In genomic region chr2:32074404-32074803, GRCm38 (mm10) we compare ENCODE assay signal across 13 mouse cellular contexts. TPM values are rescaled to one million over a fixed set of nuclear protein-coding genes. Genes with fewer than 3 reads are reported as not detected.
A peak's percentile ranks its signal among the peaks of the same experiment; 100 is the strongest.
DNase-seq lines count a peak whose midpoint lies in the region; ATAC-seq lines count a peak whose summit lies in the region.
"Had no signal": no experiment of that assay in that cellular context is flagged by ENCODE, and none has a peak within 500 bp of the region (broad histone marks: within the 10 kb centered on the region; RNA-seq: fewer than 3 reads in every experiment).

No protein-coding gene starts in this region.

- no peak overlapping the region for H3K4me2 ChIP-seq in liver, embryonic 13.5 days
- no peak overlapping the region for H3K4me2 ChIP-seq in liver, embryonic 11.5 days
- H3K4me2 ChIP-seq: hindbrain, embryonic 13.5 days; limb, embryonic 12.5 days; midbrain, embryonic 12.5 days had no signal

- ATAC-seq in liver, embryonic 13.5 days (ENCODE audit: low read depth), result no peak
- no peak for ATAC-seq in liver, embryonic 11.5 days (replicated peaks; ENCODE audit: low FRiP score)
- ATAC-seq in activated CD4-positive, CD25-positive, alpha-beta regulatory T cell, adult 4 months, result no peak

- H3K9me3 ChIP-seq in liver, embryonic 13.5 days (replicated peaks), result no peaks in the 10 kb centered on the region
- no peaks in the 10 kb centered on the region for H3K9me3 ChIP-seq in liver, embryonic 11.5 days (ENCODE audit: control insufficient read depth, low read length)
- H3K9me3 ChIP-seq: hindbrain, embryonic 13.5 days; limb, embryonic 12.5 days; midbrain, embryonic 12.5 days had no signal

- H3K27ac ChIP-seq in liver, embryonic 13.5 days, result no peak overlapping the region; the same call in 1 of the 2 replicates
- H3K27ac ChIP-seq in liver, embryonic 11.5 days (ENCODE audit: low read depth, low read length), result no peak overlapping the region
- H3K27ac ChIP-seq: hindbrain, embryonic 13.5 days; limb, embryonic 12.5 days; midbrain, embryonic 12.5 days had no signal

- peaks cover 77% of the 10 kb centered on the region for H3K36me3 ChIP-seq in liver, embryonic 13.5 days
- H3K36me3 ChIP-seq in liver, embryonic 11.5 days (ENCODE audit: control insufficient read depth, insufficient read depth, low read length), result peaks cover 3% of the 10 kb centered on the region; the same call in 1 of the 2 replicates
- H3K36me3 ChIP-seq: hindbrain, embryonic 13.5 days; limb, embryonic 12.5 days; midbrain, embryonic 12.5 days had no signal

- 0 out of 2 replicates have a peak overlapping the region, but pooled peaks have one; percentile 4 for H3K9ac ChIP-seq in liver, embryonic 13.5 days
- H3K9ac ChIP-seq in liver, embryonic 11.5 days (ENCODE audit: low read depth, low read length), result no peak overlapping the region
- H3K9ac ChIP-seq: hindbrain, embryonic 13.5 days; limb, embryonic 12.5 days; midbrain, embryonic 12.5 days had no signal

- H3K4me3 ChIP-seq in liver, embryonic 13.5 days (replicated peaks), result no peak overlapping the region
- no peak overlapping the region for H3K4me3 ChIP-seq in liver, embryonic 11.5 days (ENCODE audit: low read depth, low read length)
- H3K4me3 ChIP-seq: erythroblast, embryonic 14.5 days; hindbrain, embryonic 13.5 days; limb, embryonic 12.5 days; midbrain, embryonic 12.5 days had no signal

- peak; percentile 77 for DNase-seq in adrenal gland, adult 2 months
- no peak for DNase-seq in adrenal gland, postnatal 4 days (ENCODE audit: low spot score in 2 of 2)
- DNase-seq in liver, embryonic 13.5 days, result no peak
- no peak for DNase-seq in liver, embryonic 11.5 days (ENCODE audit: low spot score)
- peak; percentile 19 for DNase-seq in gonadal fat pad, adult 2 months (ENCODE audit: low read depth)
- DNase-seq in kidney, postnatal 36 days, result peak; percentile 90 to 92
- DNase-seq in urinary bladder, adult 2 months (ENCODE audit: low spot score), result no peak
- DNase-seq: cerebellum, adult 18-20 months had no signal

- WGBS in liver, embryonic 13.5 days (ENCODE audit: insufficient replicate concordance), result 70% methylated on average over 8 of the region's 8 CpGs
- WGBS in liver, embryonic 11.5 days, result 66% methylated on average over 8 of the region's 8 CpGs

- H3K27me3 ChIP-seq in liver, embryonic 13.5 days, result no peaks in the 10 kb centered on the region
- H3K27me3 ChIP-seq in liver, embryonic 11.5 days (replicated peaks; ENCODE audit: control insufficient read depth, insufficient read depth, low read length), result no peaks in the 10 kb centered on the region
- H3K27me3 ChIP-seq: limb, embryonic 12.5 days had no signal

- peaks cover 56% of the 10 kb centered on the region for H3K4me1 ChIP-seq in liver, embryonic 13.5 days (replicated peaks)
- H3K4me1 ChIP-seq in liver, embryonic 11.5 days (replicated peaks; ENCODE audit: control insufficient read depth, insufficient read depth, low read length), result peaks cover 16% of the 10 kb centered on the region
- H3K4me1 ChIP-seq: hindbrain, embryonic 13.5 days; limb, embryonic 12.5 days; midbrain, embryonic 12.5 days had no signal

RNA-seq across cellular contexts. Expression of gene Fam78a, which starts 10.3 kb away (rescaled TPM):
- 1 to 10 TPM; 1.5 to 4.8 TPM for total RNA-seq in adrenal gland, adult 2 months (2021)
- 2.6 and 6.5 TPM in 2 replicates for polyA plus RNA-seq in adrenal gland, adult 2 months (2012; rRNA removed)
- 1 to 10 TPM; 2.4 TPM for total RNA-seq in adrenal gland, postnatal 4 days (2021)
- 10.6 and 13.0 TPM in 2 replicates for polyA plus RNA-seq in liver, embryonic 13.5 days (2015; fragmentation: Nextera tagmentation; extraction: Ambion mirVana)
- polyA plus RNA-seq in liver, embryonic 11.5 days (2014; fragmentation: Nextera tagmentation; extraction: Ambion mirVana), result 19.2 and 19.8 TPM in 2 replicates
- 1.2 and 2.5 TPM in 2 replicates for polyA plus RNA-seq in gonadal fat pad, adult 2 months (2012; rRNA removed)
- polyA plus RNA-seq in activated CD4-positive, CD25-positive, alpha-beta regulatory T cell, adult 4 months (2017; shearing (Covaris generic)), result 10 to 100 TPM; 23.6 to 27.1 TPM
- polyA plus RNA-seq in urinary bladder, adult 2 months (2012; rRNA removed), result 0.48 and 0.74 TPM in 2 replicates

RNA-seq across cellular contexts. Expression of gene Plpp7, which starts 20.9 kb away (rescaled TPM):
- total RNA-seq in adrenal gland, adult 2 months (2021), result 1 to 10 TPM; 4.0 to 4.2 TPM
- polyA plus RNA-seq in adrenal gland, adult 2 months (2012; rRNA removed), result 35.8 and 42.0 TPM in 2 replicates
- 1 to 10 TPM; 5.5 to 6.3 TPM for total RNA-seq in adrenal gland, postnatal 4 days (2021)
- 2.0 and 2.2 TPM in 2 replicates for polyA plus RNA-seq in liver, embryonic 13.5 days (2015; fragmentation: Nextera tagmentation; extraction: Ambion mirVana)
- 5.3 TPM in 2 replicates for polyA plus RNA-seq in liver, embryonic 11.5 days (2014; fragmentation: Nextera tagmentation; extraction: Ambion mirVana)
- 3.3 and 4.7 TPM in 2 replicates for polyA plus RNA-seq in gonadal fat pad, adult 2 months (2012; rRNA removed)
- polyA plus RNA-seq in activated CD4-positive, CD25-positive, alpha-beta regulatory T cell, adult 4 months (2017; shearing (Covaris generic)), result not detected
- 4.9 and 5.3 TPM in 2 replicates for polyA plus RNA-seq in urinary bladder, adult 2 months (2012; rRNA removed)

Comparison
In these comparisons a context has a peak if more than half of its experiments do, and no peak if none do; other contexts are left out.
1. DNase-seq: peak in adrenal gland, adult 2 months (single experiment), gonadal fat pad, adult 2 months (single experiment) and kidney, postnatal 36 days (2 of 2); none in adrenal gland, postnatal 4 days (0 of 2), liver, embryonic 13.5 days (single experiment), liver, embryonic 11.5 days (single experiment) and urinary bladder, adult 2 months (single experiment).